Mouse (Mus musculus) E14TG2a.4 (cell line): ENCODE results near the gene Defb19.

Experiments
- CTCF ChIP-seq: conservative IDR thresholded peaks from 2 replicates; pipeline ENCODE4 v1.5.1; 2014; ENCODE audit warnings: low read length
- POU5F1 ChIP-seq: IDR thresholded peaks from 2 replicates; pipeline ENCODE4 v1.6.1; 2014; ENCODE audit warnings: low read length, borderline replicate concordance

DNA sequence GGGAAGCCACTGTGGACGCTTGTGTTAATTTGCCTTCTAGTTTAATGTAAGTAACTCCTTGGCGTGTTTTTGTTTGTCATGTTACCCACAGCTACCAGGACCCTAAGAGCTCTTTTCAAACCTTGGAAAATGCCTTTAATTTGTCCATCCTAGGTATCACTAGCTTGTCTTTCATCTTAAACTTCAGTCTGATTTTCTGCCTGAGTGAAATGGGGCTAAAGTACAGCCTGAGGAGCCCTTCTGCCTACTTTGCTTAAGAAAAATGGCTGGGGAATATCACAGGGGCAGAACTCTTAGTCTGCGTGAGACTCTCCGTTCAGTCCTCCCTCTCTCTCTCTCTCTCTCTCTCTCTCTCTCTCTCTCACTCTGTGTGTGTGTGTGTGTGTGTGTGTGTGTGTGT is 10.2 kb downstream of the Defb19 start:
- no peak for TF ChIP-seq POU5F1
- TF ChIP-seq CTCF = no peak
